Mouse (Mus musculus) natural killer cell, adult 2 months (primary cell): ENCODE results near the gene Eef1g.
A peak's percentile ranks its signal among the peaks of the same experiment; 100 is the strongest.
"Not testable (repeated sequence)": the region's sequence is repeated elsewhere in the genome, so short reads cannot be mapped to it uniquely, and the experiment has no call there.

ENCODE experiments used
- DNase-seq, 2 experiments: peaks; one replicate each; pipeline ENCODE4 v3.0.0; 2022; ENCODE audit warnings: low spot score in 2 of 2

Eef1g gene

DNA sequence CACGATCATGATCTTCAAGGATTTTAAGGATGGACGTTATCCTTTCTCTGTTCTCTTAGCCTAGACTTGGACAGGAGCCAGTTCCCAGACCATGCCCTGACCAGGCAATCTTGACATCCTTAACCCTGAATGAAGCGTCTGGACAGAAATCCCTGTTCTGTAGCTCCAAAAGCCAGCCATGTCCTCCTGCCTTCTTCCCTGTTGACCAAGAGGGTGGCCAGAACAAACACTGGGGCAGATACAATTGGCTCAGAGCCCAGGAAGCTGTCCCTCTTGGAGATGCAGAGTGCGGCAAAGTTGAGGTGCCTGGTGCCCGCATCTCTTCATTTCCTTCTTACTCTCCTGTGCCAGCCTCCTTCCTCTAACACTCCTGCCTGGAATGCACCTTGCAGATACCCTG lies 19.1 kb downstream of the Eef1g start:
- no peak for DNase-seq

DNA sequence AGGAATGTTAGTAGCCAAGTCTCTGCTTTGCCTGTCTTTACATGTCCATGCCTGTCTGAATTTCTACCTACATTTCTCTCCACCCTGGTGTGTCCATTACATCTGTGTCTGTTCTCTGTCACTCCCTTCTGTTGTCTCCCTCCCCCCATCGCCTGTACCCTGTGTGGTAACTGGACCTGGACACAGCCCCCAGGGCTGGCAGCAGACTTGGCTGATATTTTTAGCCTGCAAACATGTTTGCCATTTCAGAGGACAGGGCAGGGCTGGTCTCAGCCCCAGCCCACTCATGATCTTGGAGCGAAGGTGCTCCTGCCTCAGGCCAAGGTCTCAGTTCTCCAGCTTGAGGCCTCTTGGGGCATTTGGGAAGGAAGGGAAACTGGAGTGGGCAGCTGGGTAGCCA lies 21.0 kb downstream of the Eef1g start:
- no peak for DNase-seq

DNA sequence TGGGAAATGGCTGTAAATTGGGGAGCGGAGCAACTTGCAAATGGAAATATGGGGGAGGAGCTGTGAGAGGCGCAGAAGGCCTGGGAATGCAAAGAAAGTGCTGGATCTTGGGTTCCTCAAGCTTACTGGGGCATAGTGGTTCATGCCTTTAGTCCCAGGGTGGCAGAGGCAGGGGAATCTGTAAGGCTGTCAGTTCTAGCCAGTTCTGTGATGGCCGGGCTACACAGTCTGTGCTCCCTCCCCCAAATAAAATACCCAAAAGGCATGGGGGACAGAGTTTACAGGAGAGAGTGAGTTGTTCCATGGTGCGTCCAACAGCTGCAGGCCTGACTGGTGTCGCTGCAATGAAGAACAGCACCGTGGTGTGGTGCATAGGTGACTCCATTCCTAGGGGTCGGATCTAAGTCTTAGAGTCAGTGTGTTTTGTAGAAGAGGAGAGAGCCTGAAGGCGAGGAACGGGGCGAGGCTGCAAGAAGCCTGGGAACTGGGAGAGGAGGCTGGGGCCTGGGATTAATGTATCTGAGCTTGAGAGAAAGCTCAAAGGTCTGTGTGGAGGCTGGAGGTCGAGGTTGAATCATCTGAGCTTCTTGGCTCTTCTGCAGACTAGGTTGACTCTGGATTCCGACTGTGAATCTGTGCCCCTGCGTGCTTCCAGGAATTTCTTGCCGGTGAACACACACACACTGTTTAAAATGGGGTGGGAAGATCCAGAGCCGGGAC lies 21.7 kb downstream of the Eef1g start:
- no peak for DNase-seq

DNA sequence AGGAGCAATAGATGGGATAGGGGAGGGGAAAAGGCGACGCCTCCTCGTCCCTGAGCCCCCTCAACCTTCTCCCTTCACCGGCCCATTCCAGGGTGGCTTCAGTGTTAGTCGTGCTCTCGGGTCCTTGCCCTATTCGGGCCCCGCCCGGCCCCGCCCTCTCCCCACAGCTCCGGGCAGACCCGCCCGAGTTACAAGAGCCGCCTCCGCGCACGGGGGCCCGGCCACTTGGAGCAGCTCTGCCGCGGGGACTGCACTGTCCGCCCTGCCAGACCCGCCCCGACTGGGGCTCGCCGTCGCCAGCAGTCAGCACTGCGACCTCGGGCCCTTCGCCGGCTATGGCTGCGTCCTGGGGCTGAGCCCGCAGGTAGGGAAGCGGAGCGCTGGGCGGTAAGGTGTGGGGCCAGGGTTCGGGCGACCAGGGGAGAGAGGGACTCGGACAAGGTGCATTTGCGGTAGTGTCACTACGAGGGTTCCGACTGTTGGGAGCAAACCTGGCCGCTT lies 22.3 kb downstream of the Eef1g start, which contains the start of gene Ahnak:
Ahnak (plus strand) TSS at position 219 of the 501 bp plus-strand sequence.
- DNase-seq: peak; percentile 68 to 79

DNA sequence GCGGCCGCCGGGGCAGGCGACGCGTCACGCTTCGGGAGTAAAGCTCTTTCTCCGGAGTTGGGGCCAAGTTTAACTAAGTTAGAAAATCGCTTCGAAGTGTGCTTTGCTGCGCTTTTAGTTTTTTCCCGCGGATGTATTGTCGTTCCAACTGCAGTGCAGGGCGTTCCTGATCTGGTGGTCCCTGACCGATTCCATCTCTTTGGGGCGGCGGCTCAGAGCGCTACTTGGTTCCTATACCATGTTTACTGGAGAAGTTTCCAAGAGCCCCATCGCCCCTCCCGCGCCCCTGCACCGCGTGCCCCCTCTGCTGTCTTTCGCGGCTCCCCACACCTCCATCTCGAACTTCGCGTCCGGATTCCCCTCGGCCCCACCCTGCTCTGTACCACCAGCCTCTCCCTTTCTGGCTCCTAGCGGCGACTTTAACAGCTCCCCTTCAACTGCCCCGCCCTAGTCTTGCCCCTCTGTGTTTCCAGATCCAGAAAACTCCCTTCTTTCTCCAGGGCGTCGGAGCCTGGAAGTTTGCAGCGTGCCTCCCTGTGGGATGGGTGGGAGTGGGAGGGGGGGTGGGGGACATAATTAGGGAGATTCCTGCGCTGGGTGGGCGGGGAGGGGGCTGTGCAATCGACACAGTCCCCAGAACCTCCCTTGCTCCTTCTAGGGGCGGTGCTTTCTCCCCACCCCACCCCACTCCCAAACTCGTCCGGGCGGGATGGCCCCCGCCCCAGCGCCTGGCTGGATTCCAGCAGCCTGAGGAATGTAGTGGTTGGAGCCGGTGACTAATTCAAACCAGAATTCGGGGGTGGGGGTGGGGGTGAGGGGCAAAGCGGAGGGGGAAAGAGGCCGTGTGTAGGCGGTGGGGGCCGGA lies 23.0 kb downstream of the Eef1g start:
- peak; percentile 69 to 74 for DNase-seq

DNA sequence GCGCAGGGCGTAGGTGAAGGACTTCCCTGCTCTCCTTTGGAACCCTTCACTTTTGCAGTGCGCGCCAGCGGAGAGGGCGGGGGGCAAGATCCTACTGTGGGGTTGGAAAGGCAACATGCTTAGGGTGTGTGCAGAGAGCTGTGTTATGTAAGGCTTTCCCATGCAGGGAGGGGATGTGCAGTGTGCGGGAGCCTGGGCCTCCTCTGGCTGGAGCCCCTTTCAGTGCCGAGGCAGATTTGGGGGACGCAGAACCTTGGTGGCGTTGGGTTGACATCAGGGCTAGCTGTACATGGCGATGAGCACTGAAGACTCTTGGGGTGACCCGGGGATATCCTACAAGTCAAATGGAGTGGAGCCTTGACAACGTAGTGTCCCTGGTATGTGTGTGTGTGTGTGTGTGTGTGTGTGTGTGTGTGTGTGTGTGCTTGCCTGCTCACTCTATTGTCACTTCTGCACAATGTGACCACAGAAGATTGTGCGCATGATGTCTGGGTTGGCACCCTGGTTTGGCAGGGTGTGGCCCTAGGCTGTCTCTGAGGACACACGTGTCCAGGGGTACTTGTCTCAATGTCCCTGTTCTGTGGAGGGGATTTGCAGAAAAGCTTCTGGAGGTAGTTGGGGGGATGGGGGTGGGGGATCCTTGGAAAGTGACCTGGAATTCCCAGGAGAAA lies 23.7 kb downstream of the Eef1g start:
- DNase-seq: peak; percentile 61 to 77

DNA sequence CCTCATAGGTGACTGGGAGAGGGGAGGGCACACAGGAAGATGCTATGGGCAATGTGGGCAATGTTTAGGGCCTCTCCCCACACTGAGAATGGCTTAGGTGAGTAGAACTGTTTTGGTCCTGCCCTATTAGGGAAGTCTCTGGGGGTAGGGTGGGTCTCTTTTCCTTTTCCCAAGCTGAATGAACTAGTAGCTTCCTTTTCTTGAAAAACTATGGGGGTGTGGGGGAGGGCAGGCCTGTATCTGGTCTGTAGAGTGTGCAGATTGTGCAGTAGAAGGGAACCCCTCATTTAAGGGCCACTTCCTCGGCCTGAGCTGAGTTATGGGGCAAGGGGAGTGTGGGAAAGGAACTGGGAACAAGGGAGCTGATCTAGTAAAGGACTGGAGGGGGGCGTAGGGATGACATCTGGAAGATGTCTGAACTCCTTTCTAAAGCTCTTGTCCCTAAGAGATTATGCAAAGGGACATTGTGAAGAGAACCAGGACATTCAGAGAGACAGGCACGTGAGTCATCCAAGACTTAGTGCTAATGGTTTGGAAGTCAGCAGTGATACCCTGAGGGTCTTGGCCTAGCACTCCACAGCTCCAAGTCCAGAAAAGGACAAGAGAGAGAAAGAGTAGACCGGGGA lies 24.5 kb downstream of the Eef1g start:
- DNase-seq: no peak

DNA sequence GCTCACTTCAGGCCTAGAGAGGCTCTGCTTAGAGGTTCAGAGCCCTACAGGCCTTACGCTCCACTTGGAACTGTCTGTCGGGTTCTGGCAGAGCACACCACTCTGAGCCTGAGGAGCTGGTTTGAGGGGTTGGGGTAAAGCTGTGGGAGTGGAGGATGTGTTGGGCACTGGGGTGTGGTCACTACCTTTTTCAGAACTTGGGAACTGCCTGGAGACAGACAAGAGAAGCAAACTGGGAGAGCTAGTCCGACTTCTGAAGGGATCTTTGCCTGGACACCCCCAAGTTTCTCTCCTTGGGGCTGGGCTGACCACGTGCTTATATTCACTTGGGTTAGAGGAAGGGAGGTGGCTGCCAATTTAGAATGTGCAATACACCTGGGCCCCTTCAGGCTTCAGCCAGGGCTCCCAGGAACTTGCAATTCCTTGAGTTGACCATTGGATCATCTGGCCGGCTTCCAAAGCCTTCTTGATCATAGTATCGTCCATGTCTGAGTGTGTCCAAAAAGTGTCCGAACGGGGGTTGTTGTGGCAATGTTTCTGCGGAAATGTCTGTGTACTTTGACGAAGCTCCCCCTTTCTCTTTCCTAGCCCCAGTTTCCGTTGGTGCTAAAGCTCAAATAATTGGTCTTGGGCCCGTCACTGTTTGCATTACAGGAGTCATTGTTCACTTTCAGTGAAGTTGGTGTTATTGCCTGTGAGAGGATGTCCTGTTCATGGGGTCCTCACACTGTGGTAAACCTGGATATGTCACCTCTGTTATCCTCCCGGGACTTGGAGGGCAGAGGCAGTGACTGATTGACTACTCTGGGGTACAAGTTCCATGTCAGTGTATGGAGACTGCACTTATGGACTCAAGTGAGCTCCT lies 25.3 kb downstream of the Eef1g start:
- DNase-seq: no peak

DNA sequence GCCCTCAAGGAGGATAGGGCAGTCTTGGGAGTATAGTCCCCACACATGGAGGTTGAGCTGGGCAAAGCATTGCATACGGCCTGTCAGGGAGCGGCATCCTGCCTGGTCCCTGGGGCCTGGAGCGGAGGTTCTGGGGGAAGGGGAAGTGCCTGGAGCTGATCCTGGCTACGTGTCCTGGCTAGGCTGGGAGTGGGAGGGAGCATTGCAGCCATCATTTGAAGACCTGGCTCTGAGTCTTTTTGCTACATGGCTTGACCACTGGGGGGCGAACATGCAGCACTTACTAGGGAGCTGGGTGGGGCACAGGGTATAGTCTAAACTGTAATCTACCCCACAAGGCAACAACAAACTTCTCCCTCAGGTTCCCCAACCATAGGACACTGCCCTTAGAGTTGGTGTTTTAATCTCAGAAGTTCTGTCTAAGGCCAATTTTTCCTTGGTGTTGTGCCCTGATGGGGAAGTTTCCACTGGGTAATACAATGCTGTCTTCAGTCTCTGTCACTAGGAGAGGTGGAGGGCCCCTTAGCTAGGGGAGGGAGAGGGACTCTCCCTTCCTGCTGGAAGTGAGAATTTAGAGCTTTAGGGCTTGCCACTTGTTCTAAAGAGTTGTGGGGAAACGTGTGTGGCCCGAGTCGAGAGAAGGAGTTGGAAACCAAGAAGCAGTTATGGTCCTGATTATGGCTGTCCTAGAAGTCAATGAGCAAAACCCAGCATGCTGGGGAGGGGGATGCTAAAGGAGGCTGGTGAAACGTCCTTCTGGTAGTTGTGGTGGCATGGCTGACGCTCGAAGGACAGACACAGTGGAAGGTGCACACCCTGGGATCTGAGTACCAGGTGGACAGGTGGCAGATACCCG lies 26.2 kb downstream of the Eef1g start:
- peak; percentile 78 to 85 for DNase-seq

DNA sequence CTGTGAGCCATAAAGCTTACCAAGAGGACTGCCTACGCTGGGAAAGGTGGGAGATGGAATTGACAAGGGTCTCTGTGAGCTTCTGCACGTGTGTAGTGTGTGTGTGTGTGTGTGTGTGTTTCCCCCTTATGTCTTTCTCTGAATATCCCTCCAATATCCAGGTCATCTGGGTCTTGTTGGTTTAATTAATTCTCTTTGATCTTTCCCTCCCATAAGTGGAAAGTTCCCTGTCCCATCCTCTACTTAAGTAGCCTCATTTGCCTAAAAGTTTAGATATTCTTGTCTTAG lies 26.7 kb downstream of the Eef1g start:
- no peak for DNase-seq

DNA sequence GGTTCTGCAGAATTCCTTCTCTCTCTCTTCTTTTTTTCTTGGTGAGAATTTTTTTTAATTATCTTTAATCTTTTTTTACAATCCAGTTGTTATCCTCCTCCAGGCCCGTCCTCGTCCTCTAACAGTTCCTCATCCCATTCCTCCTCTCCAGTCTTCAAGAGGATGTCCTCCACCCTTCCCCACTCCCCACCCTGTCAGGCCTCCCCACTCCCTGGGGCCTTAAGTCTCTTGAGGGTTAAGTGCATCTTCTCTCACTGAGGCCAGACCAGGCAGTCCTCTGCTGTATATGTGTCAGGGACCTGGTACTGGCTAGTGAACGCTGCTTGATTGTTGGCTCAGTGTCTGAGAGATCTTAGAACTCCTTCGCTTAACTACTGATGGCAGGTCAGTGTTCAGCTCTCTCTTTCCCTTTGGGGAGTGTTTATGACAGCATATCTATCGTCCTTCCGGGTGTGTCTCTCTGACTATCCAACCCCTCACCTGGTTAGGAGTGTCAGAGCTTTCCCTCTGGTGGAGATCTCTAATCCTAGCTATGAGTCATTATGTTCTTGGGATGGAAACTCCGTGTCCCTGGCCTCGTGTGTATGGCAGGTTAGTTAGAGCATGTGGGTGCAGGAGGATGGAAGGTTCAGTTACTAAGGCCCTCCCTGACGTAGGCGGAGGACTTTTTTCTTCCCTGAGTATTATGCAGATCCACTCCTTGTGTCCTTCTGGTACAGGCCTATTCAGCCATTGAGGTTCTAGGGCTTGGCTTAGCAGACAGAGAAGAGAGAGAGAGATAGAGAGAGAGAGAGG lies 28.2 kb downstream of the Eef1g start:
- no peak for DNase-seq

DNA sequence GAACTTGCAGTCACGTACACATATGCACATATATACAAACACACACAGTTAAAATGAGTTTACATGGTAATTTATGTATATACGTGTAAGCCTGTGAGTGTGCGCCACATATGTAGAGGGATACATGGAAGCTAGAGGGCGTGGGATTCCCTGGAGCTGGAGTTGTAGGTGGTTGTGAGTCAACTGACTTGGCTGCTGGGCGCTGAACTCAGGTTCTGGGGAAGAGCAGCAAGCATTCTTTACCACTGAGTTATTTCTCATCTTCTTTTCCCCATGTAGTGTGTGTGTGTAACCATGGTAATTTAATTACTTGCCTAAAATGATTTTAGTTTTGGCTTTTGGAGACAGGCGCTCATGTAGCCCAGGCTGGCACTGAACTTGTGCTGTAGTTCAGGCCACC lies 29.8 kb downstream of the Eef1g start:
- DNase-seq: no peak

DNA sequence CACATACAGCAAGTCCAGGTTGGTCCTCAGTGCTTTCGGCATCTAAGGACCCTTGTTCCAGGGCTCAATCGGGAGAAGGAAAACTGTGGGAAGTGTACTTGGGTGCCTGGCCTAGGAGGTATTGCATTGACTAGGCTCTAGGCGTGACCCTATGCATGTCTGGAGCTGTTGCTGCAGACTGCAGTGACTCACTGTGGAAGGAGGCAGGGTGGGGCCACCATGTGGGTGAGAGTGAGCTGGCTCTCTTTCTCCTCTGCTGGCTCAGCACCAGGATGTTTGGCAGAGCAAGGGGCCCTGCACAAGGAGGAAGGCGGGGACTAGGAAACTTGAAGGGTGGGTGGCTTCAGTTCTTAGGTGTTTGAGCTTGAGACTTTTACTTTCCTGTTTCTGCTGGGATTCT lies 30.7 kb downstream of the Eef1g start:
- peak; percentile 73 to 74 for DNase-seq

DNA sequence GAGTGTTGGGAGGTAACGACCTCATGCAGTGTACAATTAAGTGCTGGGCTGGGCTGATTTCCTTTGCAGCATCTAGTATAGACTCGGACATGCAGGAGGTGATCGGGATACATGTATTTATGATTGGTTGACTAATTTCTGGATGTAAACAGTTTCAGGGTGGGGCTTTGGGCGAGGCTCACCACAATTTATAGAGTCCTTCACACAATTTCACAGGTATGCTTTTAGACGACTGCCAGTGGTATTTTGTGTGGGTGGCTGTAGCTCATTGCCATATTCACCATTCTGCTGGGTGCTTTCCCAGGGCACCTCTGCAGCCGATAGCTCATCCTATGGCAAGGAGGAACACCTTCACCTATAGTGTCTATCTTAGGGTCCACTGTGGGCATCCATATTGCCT lies 31.7 kb downstream of the Eef1g start:
- no peak for DNase-seq

DNA sequence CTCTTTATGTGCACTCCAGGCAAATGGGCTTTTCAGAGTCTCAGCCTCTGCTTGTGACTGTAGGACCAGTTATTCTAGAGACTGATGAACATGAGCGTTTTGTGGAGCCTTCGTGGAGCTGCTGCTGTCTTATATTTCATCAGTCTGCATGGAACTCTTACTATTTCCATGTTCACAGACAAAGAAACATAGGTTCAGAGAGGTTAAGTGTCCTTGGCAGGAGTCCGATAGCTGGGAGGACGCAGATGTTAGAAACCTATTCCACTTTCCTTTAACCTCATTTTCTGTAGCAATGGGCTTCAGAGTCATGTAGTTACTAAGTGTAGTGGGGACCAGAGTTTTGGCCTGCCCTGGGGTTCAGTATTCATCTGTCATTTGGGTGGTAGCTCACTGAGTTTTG lies 32.4 kb downstream of the Eef1g start:
- no peak for DNase-seq

DNA sequence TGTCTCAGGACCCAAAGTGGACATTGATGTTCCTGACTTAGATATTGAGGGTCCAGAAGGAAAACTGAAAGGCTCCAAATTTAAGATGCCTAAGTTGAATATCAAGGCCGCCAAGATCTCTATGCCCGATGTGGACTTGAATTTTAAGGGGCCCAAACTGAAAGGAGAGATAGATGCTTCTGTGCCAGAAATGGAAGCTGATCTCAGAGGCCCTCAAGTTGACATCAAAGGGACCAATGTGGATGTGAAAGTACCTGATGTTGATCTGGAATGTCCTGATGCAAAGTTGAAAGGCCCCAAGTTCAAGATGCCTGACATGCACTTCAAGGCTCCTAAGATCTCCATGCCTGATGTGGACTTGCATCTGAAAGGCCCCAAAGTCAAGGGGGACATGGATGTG lies 40.1 kb downstream of the Eef1g start:
- not testable (repeated sequence) for DNase-seq

DNA sequence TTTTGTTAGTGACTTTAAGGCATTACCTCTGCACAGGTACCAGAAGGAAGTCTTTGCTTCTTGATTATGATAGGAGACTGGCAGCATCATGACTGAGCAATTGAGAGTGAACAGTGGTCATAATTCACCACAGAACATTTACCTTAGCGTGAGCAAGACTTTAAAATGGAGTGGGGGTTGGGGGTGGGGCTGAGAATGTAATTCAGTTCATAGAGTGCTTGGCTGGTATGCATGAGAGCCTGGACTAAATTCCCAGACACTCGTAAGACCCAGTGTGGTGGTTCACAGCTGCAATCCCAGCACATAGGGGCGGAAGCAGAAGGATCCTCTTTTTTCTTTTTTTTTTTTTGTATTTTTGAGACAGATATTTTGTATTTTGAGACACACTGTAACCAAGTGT lies 52.5 kb downstream of the Eef1g start:
- DNase-seq: no peak

DNA sequence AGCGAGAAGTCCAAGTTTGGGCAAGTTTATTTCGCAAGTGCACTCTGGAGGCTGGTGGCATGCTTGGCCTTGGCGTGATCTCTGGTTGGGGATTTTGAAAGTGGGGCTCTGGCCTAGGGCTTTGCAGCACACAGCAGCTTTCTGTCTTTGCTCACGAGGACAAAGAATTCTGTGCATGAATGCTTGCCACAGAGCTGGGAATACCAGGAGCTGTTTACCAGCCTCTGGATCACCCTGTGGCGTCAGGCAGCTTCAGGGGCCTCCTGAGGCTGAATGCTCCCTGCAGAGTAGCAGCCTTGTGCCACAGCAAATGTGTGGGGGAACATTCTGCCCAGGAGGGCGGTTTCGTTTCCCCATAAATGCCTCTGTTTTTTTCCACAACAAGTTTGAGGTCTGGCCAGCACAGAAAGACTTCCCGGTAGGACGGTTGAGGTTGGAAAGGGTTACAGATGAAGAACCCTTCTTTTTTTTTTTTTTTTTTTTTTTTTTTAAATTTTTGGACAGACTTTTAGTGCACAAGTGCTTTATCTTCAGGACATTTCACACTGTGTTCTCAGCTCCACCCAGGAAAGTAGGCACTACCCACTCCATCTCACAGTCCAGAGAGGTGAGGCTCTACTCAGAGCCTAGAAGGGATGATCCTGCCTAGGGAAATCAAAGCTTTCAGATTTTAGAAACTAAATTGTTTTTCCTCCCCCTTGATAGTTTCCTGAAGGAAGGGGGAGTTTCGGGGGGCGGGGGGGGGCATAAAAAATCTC lies 56.4 kb downstream of the Eef1g start:
- DNase-seq: peak in 1 of 2 experiments; percentile 23
